Mouse (Mus musculus) natural killer cell, adult 2 months (primary cell): Measurements from ENCODE around the gene Upb1.
A peak's percentile ranks its signal among the peaks of the same experiment; 100 is the strongest.
"Not testable (repeated sequence)": the region's sequence is repeated elsewhere in the genome, so short reads cannot be mapped to it uniquely, and the experiment has no call there.

Experiments
- DNase-seq, 2 experiments: peaks; one replicate each; pipeline ENCODE4 v3.0.0; 2022; ENCODE audit warnings: low spot score in 2 of 2

Gene Upb1

DNA sequence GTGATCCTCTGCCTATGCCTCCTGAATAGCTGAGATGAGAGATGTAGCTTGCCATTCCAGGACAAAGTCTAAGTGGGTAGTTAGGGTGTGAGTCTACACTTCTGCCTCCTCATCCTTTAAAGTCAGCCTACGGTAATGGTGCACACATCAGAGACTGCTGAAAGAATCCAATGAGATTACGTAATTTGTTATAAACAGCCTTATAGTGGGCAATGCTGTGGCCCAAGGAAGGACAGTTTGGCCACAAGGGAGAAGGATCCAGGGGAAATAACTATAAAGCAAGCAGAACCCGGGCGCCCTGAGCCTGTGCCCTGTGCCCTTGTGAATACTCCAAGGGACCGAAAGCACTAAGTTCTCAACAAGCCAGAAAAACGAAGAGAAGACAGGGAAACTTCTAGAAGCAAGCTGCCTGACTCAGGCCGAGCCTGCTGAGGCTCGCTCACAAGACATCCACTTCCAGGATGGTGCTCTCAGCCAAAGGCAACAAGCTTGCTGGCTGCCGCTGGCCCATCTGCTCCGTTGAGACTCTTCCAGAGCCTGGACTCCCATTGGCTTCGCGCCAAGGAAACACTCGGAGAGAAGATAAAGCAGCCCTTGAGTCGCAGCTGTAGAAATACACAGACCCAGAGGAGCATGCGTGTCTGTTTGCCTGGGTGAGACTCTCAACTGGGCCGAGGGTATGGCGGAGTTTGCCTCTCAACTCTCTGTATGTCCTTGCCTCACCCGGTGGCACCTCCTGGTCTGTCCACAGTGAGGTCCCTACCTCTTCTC is 55.3 kb downstream of the Upb1 start:
- DNase-seq = not testable (repeated sequence)

- no peak for DNase-seq
Observed at GRCm38 (mm10) chr10:75457852-75458251, 56.9 kb downstream of the Upb1 start.

DNA sequence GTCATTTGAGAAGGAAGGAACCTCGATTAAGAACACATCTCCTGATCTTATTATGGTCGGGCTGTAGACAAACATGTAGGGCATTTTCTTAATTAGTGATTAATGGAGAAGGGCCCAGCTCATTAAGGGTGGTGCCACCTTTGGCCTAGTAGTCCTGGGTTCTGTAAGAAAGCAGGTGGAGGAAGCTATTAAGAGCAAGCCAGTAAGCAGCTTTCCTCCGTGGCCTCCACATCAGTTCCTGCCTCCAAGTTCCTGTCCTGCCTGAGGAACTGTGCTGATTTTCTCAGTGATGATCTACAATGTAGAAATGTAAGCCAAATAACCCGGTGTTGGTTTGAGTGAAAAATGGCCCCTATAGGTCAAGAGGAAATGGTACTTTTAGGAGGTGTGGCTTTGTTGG is 57.4 kb downstream of the Upb1 start:
- no peak for DNase-seq

GRCm38 (mm10) chr10:75462728-75463127 is 61.8 kb downstream of the Upb1 start:
- no peak for DNase-seq

GRCm38 (mm10) chr10:75465781-75466550 is 65.1 kb downstream of the Upb1 start:
- DNase-seq = no peak

DNA sequence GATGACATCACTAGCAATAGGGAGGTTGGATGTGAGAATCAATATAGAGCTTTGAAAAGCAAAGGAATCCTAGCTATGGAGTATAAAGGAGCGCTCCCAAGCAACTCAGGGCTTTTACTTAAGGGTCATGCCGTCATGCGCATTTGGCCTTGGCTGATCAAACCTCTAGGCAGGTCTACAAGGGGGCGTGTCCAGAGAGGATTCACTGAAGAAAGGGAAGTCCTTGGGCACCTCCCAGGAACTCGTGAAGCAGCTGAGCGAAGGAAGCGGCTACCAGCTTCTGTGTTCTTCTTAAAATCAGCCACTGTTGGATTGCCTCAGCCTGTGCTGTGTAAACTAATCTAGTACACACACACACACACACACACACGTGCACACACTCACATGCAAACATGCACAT is 72.5 kb downstream of the Upb1 start:
- peak in 1 of 2 experiments; percentile 22 for DNase-seq

- no peak for DNase-seq
Observed at GRCm38 (mm10) chr10:75474571-75474970, 73.7 kb downstream of the Upb1 start.

- not testable (repeated sequence) for DNase-seq
Observed at GRCm38 (mm10) chr10:75475139-75475850, 74.4 kb downstream of the Upb1 start.

DNA sequence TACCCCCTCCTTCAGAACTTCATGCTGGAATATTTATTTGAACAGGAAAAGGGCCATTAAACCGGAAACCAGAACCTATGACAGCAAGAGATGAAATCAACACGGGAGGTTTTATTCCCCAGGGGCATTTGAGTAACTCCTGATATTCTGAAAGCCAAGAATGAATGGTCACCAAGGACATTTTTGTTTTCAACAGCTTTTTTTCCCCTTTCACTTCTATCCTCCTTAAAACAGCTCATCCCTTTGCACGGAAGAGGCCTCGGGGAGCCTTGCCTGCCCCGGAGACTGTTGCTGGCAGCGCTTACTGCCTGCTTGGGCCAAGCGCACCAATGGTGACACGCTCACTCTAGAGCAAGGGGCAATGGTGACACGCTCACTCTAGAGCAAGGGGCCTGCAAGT is 76.1 kb downstream of the Upb1 start:
- DNase-seq = no peak

DNA sequence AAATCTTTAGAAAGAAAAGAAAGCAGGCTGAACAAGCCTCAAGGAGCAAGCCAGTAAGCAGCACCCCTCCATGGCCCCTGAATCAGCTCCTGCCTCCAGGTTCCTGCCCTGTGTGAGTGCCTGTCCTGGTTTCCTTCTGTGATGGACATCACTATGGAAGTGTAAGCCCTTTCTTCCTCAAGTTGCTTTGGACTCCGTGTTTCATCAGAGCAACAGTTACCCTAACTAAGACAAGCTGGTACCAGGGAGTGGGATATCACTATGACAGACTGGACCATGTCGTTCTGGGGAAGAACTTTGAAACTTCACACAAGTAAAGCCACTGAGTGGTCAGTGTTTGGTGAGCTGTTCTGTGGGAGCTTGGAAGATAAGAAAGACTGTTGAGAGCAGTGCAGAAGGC is 79.0 kb downstream of the Upb1 start:
- DNase-seq = no peak

- DNase-seq = no peak
Observed at GRCm38 (mm10) chr10:75481703-75482102, 80.8 kb downstream of the Upb1 start.

DNA sequence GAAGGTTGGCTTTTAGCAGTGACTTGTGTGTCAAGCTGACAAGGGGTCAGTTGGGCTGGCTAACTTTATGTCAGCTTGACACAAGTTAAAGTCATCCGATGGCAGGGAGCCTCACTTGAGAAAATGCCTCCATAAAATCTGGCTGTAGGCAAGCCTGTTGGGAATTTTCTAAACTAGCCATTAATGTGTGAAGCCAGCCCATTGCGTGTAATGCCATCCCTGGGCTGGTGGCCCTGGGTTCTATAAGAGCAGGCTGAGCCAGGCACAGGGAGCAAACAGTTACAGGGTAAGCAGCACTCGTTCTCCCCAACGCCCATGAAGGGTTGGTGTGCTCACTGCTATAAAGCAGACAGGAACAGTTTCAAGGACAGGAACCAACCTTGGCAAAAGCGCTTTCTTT is 81.4 kb downstream of the Upb1 start:
- no peak for DNase-seq

- DNase-seq = no peak
Observed at GRCm38 (mm10) chr10:75482919-75483483, 82.1 kb downstream of the Upb1 start.

DNA sequence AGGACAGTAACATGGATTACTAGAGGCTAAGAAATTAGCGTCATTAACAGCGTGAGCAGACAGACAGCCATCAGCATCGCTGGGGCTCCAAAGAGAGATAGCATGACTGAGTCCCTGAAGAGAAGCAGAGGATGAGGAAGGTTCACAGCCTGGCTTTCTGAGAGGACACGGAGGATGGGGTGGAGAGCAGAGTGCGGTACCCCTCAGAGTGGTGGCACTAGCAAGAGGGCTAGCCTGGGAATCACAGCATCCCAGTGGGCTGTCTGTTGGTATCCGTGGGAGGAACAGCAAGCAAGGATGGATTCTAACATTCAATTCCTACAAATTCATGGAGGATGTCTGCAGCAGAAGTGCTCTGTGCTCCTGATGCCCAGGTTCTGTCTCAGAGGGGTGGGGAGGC is 83.2 kb downstream of the Upb1 start:
- DNase-seq = no peak

DNA sequence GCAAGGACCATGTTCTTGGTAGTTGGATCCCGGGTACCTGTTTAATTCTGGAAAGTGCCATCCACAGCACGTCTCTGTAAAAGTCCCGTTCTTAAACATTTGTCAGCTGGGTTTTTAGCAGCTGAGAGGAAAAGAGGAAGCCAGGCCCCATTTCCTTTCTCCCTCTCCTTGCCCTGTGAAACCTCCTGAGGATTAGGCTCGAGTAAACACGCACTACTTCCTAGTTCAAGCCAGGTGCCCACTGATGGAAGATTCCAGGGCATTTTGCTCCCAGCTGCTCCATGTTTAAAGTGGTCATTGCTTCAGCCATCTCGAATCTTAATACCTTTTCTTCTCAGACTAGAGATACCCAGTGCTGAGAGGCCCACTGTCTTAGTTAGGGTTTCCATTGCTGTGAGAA is 83.9 kb downstream of the Upb1 start:
- DNase-seq = no peak

GRCm38 (mm10) chr10:75486086-75486979 is 85.4 kb downstream of the Upb1 start:
- DNase-seq = peak; percentile 60 to 78

- DNase-seq = no peak
Observed at GRCm38 (mm10) chr10:75487131-75487530, 86.2 kb downstream of the Upb1 start.

- no peak for DNase-seq
Observed at GRCm38 (mm10) chr10:75489522-75489921, 88.6 kb downstream of the Upb1 start.

DNA sequence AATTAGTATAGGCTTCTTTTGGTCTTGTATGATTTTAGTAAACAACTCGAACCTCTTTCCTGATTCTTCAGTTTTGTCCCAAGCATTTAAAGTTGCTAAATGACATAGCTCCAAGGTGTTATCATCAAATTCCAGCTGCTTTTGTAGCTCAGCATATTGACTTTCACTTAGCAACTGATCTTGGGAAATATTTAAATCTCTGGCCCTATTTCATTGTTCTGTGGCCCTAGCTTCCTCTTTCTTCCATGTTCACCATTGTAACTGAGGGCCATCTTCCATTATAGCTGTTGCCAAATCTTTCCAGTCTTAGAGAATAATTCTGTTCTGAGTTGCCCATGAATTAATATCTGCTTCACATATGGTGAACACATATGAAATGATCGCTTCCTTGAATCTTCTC is 89.8 kb downstream of the Upb1 start:
- DNase-seq = no peak
